Mouse (Mus musculus): ENCODE data around the gene Phlda2.

- TF ChIP-seq CTCF (IDR thresholded peaks at IDR 0.05; ENCODE audit: borderline replicate concordance, control insufficient read depth, extremely low read depth, insufficient read depth, low read length, poor library complexity) (no peak), POLR2A (IDR thresholded peaks at IDR 0.05; ENCODE audit: control insufficient read depth, extremely low read depth, insufficient read depth, low read length, poor library complexity) (no peak)
These were observed 46.8 kb upstream of the Phlda2 start for GRCm38 (mm10) chr7:143549588-143550220.
